Mouse (Mus musculus): ENCODE measurements around the gene Lrrc45. TPM values are rescaled to one million over a fixed set of nuclear protein-coding genes. Genes with fewer than 3 reads are reported as not detected.

Gene Lrrc45
- polyA plus RNA-seq, 1 experiment from 2014 or later, result 81.3 TPM

GRCm38 (mm10) chr11:120706120-120706519 lies 7.6 kb upstream of the Lrrc45 start:
- 59% methylated on average over 5 of the region's 5 CpGs for WGBS
- H3K9ac ChIP-seq (replicated peaks), result no peak overlapping the region

GRCm38 (mm10) chr11:120707225-120707624 lies 6.5 kb upstream of the Lrrc45 start:
- Histone ChIP-seq H3K4me3 (replicated peaks) (no peak overlapping the region), H3K4me2 (no peak overlapping the region), H3K27ac (replicated peaks) (peak overlapping the region; percentile 54; the same call in 1 of the 2 replicates), H3K27me3 (replicated peaks) (no peaks in the 10 kb centered on the region), H3K4me1 (peaks cover 22% of the 10 kb centered on the region), H3K9me3 (replicated peaks) (no peaks in the 10 kb centered on the region), H3K9ac (replicated peaks) (no peak overlapping the region), H3K36me3 (peaks cover 26% of the 10 kb centered on the region)
- 13% methylated on average over 12 of the region's 12 CpGs for WGBS
- ATAC-seq (ENCODE audit: low FRiP score), result no peak

More at GRCm38 (mm10) chr11:120706120-120706519, 7.6 kb upstream of the Lrrc45 start:
- Histone ChIP-seq H3K4me2 (no peak overlapping the region), H3K9me3 (replicated peaks) (no peaks in the 10 kb centered on the region), H3K27ac (replicated peaks) (no peak overlapping the region), H3K27me3 (replicated peaks) (no peaks in the 10 kb centered on the region), H3K36me3 (peaks cover 33% of the 10 kb centered on the region), H3K4me1 (peaks cover 16% of the 10 kb centered on the region), H3K4me3 (replicated peaks) (no peak overlapping the region)
- no peak for ATAC-seq (ENCODE audit: low FRiP score)

GRCm38 (mm10) chr11:120707969-120708368 lies 5.8 kb upstream of the Lrrc45 start:
- 33% methylated on average over 5 of the region's 5 CpGs for WGBS
- Histone ChIP-seq H3K4me1 (peaks cover 29% of the 10 kb centered on the region), H3K27ac (replicated peaks) (peak overlapping the region; percentile 54; the same call in 1 of the 2 replicates), H3K27me3 (replicated peaks) (no peaks in the 10 kb centered on the region), H3K9ac (replicated peaks) (no peak overlapping the region), H3K4me2 (no peak overlapping the region), H3K4me3 (replicated peaks) (no peak overlapping the region), H3K9me3 (replicated peaks) (no peaks in the 10 kb centered on the region), H3K36me3 (peaks cover 23% of the 10 kb centered on the region)
- ATAC-seq (ENCODE audit: low FRiP score), result no peak

- Histone ChIP-seq H3K4me3 (replicated peaks) (no peak overlapping the region), H3K9me3 (replicated peaks) (no peaks in the 10 kb centered on the region), H3K36me3 (peaks cover 23% of the 10 kb centered on the region), H3K4me1 (peaks cover 36% of the 10 kb centered on the region), H3K27me3 (replicated peaks) (no peaks in the 10 kb centered on the region), H3K4me2 (no peak overlapping the region), H3K9ac (replicated peaks) (no peak overlapping the region), H3K27ac (replicated peaks) (no peak overlapping the region)
- no peak for ATAC-seq (ENCODE audit: low FRiP score)
- 77% methylated on average over 2 of the region's 2 CpGs for WGBS
Observed at GRCm38 (mm10) chr11:120709551-120709950, 4.2 kb upstream of the Lrrc45 start.

GRCm38 (mm10) chr11:120710672-120711071 lies 3.1 kb upstream of the Lrrc45 start:
- no peak for ATAC-seq (ENCODE audit: low FRiP score)
- Histone ChIP-seq H3K36me3 (peaks cover 25% of the 10 kb centered on the region), H3K9ac (replicated peaks) (no peak overlapping the region), H3K27me3 (replicated peaks) (no peaks in the 10 kb centered on the region), H3K4me2 (no peak overlapping the region), H3K9me3 (replicated peaks) (no peaks in the 10 kb centered on the region), H3K27ac (replicated peaks) (no peak overlapping the region), H3K4me1 (peaks cover 39% of the 10 kb centered on the region), H3K4me3 (replicated peaks) (no peak overlapping the region)
- whole genome bisulfite sequencing, result 25% methylated on average over 5 of the region's 5 CpGs

- Histone ChIP-seq H3K4me2 (peak overlapping the region; percentile 100), H3K4me1 (peaks cover 37% of the 10 kb centered on the region), H3K27me3 (replicated peaks) (no peaks in the 10 kb centered on the region), H3K4me3 (replicated peaks) (peak overlapping the region; percentile 67; the same call in 1 of the 2 replicates), H3K9me3 (replicated peaks) (no peaks in the 10 kb centered on the region), H3K36me3 (peaks cover 30% of the 10 kb centered on the region), H3K27ac (replicated peaks) (no peak overlapping the region), H3K9ac (replicated peaks) (peak overlapping the region; percentile 68)
- no peak for ATAC-seq (ENCODE audit: low FRiP score)
- 60% methylated on average over 8 of the region's 8 CpGs for WGBS
Observed at GRCm38 (mm10) chr11:120711980-120712604, 1.6 kb upstream of the Lrrc45 start.

GRCm38 (mm10) chr11:120712771-120713568 lies 755 bp upstream of the Lrrc45 start:
- no peaks in the 10 kb centered on the region for H3K27me3 ChIP-seq (replicated peaks)
- peaks cover 37% of the 10 kb centered on the region for H3K4me1 ChIP-seq
- peak overlapping the region; percentile 84 for H3K27ac ChIP-seq (replicated peaks)
- H3K9ac ChIP-seq (replicated peaks), result peak overlapping the region; percentile 68
- peaks cover 38% of the 10 kb centered on the region for H3K36me3 ChIP-seq
- H3K4me2 ChIP-seq, result peak overlapping the region; percentile 100
- peak overlapping the region; percentile 67 for H3K4me3 ChIP-seq (replicated peaks)
- peak; percentile 49 for ATAC-seq (ENCODE audit: low FRiP score)
- under 1% methylated on average over 38 of the region's 38 CpGs for WGBS
- H3K9me3 ChIP-seq (replicated peaks), result no peaks in the 10 kb centered on the region

GRCm38 (mm10) chr11:120714546-120714945 lies 821 bp downstream of the Lrrc45 start:
- ATAC-seq (ENCODE audit: low FRiP score), result no peak
- Histone ChIP-seq H3K36me3 (peaks cover 46% of the 10 kb centered on the region), H3K27me3 (replicated peaks) (no peaks in the 10 kb centered on the region), H3K4me1 (peaks cover 37% of the 10 kb centered on the region), H3K4me2 (peak overlapping the region; percentile 100), H3K9ac (replicated peaks) (peak overlapping the region; percentile 69), H3K9me3 (replicated peaks) (no peaks in the 10 kb centered on the region), H3K27ac (replicated peaks) (peak overlapping the region; percentile 70; the same call in 1 of the 2 replicates), H3K4me3 (replicated peaks) (peak overlapping the region; percentile 67)
- 63% methylated on average over 10 of the region's 10 CpGs for WGBS

- Histone ChIP-seq H3K9ac (replicated peaks) (peak overlapping the region; percentile 69), H3K27ac (replicated peaks) (no peak overlapping the region), H3K27me3 (replicated peaks) (no peaks in the 10 kb centered on the region), H3K36me3 (peaks cover 42% of the 10 kb centered on the region), H3K4me1 (peaks cover 42% of the 10 kb centered on the region), H3K9me3 (replicated peaks) (no peaks in the 10 kb centered on the region), H3K4me2 (peak overlapping the region; percentile 100), H3K4me3 (replicated peaks) (no peak overlapping the region)
- ATAC-seq (ENCODE audit: low FRiP score), result no peak
- WGBS, result 90% methylated on average over 9 of the region's 9 CpGs
Observed at GRCm38 (mm10) chr11:120715131-120715530, 1.4 kb downstream of the Lrrc45 start.

GRCm38 (mm10) chr11:120719242-120719641 lies 5.5 kb downstream of the Lrrc45 start:
- WGBS, result 88% methylated on average over 9 of the region's 9 CpGs
- Histone ChIP-seq H3K4me3 (replicated peaks) (no peak overlapping the region), H3K27ac (replicated peaks) (no peak overlapping the region), H3K9me3 (replicated peaks) (no peaks in the 10 kb centered on the region), H3K27me3 (replicated peaks) (no peaks in the 10 kb centered on the region; the same call in 1 of the 2 replicates), H3K9ac (replicated peaks) (no peak overlapping the region), H3K4me1 (peaks cover 48% of the 10 kb centered on the region), H3K4me2 (no peak overlapping the region), H3K36me3 (peaks cover 37% of the 10 kb centered on the region)
- no peak for ATAC-seq (ENCODE audit: low FRiP score)

GRCm38 (mm10) chr11:120719841-120720376 lies 6.2 kb downstream of the Lrrc45 start:
- Histone ChIP-seq H3K27me3 (replicated peaks) (no peaks in the 10 kb centered on the region; the same call in 1 of the 2 replicates), H3K36me3 (peaks cover 38% of the 10 kb centered on the region), H3K4me3 (replicated peaks) (0 out of 2 replicates have a peak overlapping the region, but pooled peaks have one; percentile 63), H3K27ac (replicated peaks) (no peak overlapping the region), H3K9me3 (replicated peaks) (no peaks in the 10 kb centered on the region), H3K9ac (replicated peaks) (no peak overlapping the region), H3K4me1 (peaks cover 42% of the 10 kb centered on the region), H3K4me2 (peak overlapping the region; percentile 89; the same call in 1 of the 2 replicates)
- no peak for ATAC-seq (ENCODE audit: low FRiP score)
- 89% methylated on average over 13 of the region's 13 CpGs for WGBS

Measured in neural tube, embryonic 15.5 days (tissue).